Mouse (Mus musculus) embryo, embryonic 9.5 days (tissue): ENCODE measurements around the gene Gpc3.
A peak's percentile ranks its signal among the peaks of the same experiment; 100 is the strongest.

Experiments
- DNase-seq: peaks from one replicate; pipeline ENCODE4 v3.0.0-alpha.2; 2017; ENCODE audit errors: extremely low spot score

Gene Gpc3

DNA sequence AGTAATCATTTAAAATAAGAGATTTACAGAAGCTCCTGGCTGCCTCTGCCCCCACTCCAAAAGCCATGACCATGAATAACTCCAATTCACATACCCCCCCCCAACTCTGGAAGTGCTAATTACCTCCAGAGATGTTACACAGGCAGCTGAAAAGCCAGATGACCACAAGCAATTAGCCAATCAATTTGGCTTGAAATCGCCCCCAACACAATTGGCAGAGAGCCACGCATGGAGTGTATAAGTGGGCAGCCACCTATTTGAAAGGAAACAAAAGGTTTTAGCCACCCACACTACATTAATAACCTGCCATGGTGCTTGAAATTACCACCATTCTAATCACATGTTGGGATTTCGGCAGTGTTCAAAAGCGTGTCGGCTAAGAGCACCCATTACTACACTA is 55.2 kb downstream of the Gpc3 start:
- no peak for DNase-seq

GRCm38 (mm10) chrX:52557489-52557888 is 56.3 kb downstream of the Gpc3 start:
- no peak for DNase-seq

DNA sequence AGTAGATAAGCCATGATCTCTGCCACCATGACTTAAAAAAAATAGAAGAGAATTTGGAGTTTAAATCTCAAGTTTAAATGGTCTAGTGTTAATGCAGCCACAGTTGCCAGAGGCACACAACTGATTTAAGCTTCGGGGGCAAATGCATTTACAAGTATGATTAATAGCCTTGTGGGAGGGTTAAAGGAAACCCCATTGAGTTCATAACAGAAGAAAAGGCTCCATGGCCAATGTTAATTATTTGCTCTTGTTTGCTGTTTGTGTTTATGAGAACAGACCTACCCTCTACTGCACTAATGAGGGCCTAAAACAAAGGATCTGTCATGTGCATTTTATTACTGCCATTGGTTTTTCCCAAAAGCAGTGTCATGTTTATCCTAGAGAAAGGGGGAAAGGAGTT is 62.5 kb downstream of the Gpc3 start:
- DNase-seq, result no peak

GRCm38 (mm10) chrX:52544623-52545022 is 69.1 kb downstream of the Gpc3 start:
- no peak for DNase-seq

DNA sequence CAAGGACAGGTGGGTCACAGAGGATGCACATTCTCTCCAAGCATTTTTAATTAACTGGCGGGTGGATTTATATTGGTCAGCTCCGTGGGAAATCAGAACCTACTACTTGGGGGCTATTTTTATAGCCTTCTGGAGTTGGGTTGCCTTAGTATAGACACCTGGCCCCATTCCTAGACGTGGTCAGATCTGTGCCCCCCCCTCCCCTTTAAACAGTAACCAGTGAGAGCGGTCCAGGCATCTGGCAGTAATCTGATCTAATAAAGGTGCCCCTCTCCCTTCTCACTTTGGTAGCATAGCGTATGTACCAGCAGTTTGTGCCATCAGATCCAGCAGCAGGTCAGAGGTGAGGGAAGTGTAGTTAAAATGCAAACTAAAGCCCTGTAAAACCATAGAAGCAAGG is 76.5 kb downstream of the Gpc3 start:
- DNase-seq, result no peak

- DNase-seq, result peak; percentile 34
Measured at GRCm38 (mm10) chrX:52533766-52534165, 80.0 kb downstream of the Gpc3 start.

GRCm38 (mm10) chrX:52533098-52533497 is 80.7 kb downstream of the Gpc3 start:
- DNase-seq, result no peak

- DNase-seq, result no peak
Measured at GRCm38 (mm10) chrX:52532124-52532523, 81.6 kb downstream of the Gpc3 start.

DNA sequence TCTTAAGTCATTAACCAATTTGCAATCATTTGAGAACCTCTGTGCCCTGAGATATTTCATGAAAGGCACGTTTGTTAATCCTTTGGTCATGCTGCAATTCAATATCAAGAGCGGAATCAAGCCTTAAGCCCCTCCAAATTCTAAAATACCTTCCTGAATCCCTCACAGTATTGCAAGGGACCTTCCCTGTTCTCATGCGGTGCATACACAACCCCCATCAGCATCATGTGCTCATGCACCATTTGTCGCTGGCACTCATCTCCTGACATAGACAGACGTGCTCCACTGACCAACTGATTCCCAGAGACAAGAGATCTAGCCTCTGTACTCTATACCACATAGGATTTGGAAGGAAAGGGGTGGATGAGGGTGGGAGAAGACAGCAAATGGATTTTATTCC is 87.7 kb downstream of the Gpc3 start:
- DNase-seq, result no peak

GRCm38 (mm10) chrX:52525132-52525531 is 88.6 kb downstream of the Gpc3 start:
- no peak for DNase-seq

- DNase-seq, result no peak
Measured at GRCm38 (mm10) chrX:52514553-52514952, 99.2 kb downstream of the Gpc3 start.

GRCm38 (mm10) chrX:52511151-52511550 is 102.6 kb downstream of the Gpc3 start:
- no peak for DNase-seq

- DNase-seq, result no peak
Measured at GRCm38 (mm10) chrX:52503857-52504256, 109.9 kb downstream of the Gpc3 start.

- no peak for DNase-seq
Measured at GRCm38 (mm10) chrX:52489461-52489860, 124.3 kb downstream of the Gpc3 start.

- no peak for DNase-seq
Measured at GRCm38 (mm10) chrX:52455074-52455588, 158.6 kb downstream of the Gpc3 start.

DNA sequence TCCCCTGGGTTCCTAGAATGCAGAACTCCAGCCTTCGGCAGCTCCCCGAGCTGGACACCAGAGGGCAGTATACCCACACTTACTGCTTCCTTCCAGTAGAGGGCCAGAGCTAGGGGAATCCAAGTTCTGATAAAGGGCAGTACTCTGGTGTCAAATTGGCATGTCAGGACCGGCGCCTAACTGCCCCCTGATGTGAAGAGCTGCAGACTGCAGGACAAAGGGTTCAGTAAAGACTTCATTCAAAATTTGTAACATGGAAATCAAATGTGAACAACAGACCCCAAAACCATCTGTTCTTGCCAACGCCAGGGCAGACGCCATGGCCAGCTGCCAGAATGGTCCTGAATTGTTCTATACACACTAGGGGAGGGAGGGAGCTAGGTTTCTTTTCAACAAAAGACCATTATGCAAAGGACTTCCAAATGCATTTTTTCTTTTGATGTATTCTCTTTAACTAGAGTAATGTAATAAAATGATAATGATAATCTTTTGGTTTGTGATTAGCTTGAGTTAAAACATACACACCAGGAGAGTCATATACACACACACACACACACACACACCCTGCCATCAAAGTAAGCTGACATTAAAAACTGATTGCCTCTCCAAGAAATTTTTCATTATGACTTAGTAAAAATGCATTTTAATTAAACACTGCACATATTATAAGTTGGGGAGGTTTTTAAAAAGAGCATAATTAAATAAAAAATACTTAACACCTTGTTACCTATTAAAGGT is 160.1 kb downstream of the Gpc3 start:
- DNase-seq, result peak; percentile 72

DNA sequence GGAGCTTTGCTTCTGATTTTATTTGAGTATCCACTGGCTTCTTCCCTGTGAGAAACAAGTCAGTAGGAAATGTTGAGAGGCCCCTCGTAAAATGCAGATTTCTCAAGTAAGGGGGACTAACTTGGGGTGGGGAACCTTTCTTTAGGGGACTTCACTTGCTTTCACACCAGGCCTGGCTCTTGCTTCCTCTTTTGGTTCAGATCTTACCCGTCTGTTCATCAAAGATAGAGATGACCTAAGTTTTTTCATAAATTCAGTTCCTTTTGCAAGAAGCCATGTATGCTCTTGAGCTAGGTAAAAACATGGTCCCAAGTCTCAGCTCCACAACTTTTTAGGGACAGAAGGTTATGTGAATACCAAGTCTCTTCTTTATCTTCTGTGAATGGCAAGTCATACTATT is 164.6 kb downstream of the Gpc3 start:
- DNase-seq, result no peak

- DNase-seq, result peak; percentile 35
Measured at GRCm38 (mm10) chrX:52448496-52448895, 165.3 kb downstream of the Gpc3 start.

DNA sequence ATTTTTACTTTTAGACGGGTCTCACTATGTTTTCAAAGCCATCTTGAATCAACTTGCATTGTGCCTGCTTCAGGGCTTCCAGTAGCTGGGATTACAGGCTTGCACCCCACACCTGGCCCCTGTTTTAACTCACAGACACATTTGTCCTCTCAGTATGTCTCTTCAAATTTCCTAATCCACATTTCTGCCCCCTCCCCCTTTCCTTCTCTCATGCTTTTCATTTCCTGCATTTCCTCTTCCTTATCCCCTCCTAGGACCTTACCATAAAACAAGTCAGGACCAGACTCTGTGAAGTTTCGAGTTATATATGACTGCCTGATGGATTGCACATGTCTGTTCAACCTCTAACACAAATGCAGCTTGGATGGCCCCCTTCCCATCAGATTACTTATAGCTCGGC is 167.2 kb downstream of the Gpc3 start:
- DNase-seq, result no peak

- DNase-seq, result no peak
Measured at GRCm38 (mm10) chrX:52444977-52445376, 168.8 kb downstream of the Gpc3 start.

DNA sequence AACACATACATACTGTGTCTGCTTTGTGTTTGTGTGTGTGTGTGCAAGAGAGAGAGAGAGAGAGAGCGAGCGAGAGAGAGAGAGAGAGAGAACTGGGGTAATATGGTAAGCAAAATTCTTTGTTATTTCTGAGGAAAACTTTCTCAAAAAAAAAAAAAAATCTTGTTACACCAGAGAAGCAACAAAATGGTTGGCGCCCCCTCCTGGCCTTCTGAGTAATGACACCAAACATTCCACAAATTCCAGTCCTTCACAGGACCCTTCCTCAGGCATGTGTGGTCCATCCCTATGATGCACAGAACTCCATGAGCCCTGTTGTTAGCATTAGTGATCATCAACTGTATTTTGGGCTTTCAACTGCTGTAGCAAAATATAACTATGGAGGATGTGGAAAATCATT is 172.0 kb downstream of the Gpc3 start:
- no peak for DNase-seq

- no peak for DNase-seq
Measured at GRCm38 (mm10) chrX:52439421-52439820, 174.3 kb downstream of the Gpc3 start.

DNA sequence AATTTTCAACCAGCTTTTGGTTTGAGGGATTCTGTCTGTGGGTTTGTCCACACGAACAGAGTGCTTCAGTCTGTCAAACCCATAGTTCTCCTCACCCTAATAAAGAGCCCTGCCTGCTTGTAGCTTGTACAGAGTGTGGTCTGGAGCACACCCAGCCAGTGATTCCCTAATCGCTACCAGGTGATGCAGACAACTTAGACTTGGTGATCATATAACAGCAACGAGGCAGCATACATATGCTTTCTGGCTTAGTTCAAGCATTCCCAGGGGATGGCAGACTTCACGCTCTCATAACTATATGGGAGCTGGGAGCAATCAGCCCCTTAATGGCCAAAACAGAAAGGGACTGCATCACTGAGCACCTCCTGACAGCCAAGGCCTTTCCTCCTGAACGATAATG is 188.1 kb downstream of the Gpc3 start:
- DNase-seq, result no peak

DNA sequence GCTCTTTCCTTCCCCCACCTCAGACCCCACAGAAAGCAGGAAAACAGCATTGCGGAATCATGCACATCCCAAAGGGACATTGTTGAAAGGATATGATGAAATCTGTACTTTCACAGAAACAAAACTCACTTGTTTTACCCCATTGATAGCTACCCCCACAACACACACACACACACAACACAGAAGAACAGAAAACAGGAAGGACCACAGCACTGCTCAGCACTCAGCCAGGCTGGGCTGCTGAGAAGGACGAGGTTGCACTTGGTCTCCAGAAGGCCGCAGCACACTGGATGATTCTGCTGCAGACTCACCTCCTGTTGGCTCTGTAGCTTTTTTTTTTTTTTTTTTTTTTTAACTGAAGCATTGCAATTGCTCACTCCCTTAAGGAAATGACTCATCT is 193.9 kb downstream of the Gpc3 start:
- no peak for DNase-seq
